Mouse (Mus musculus) MEL-GATA-1-ER (cell line): ENCODE measurements around the gene Nkd1.

ENCODE experiments used
- DNase-seq: peaks from one replicate; pipeline ENCODE4 v3.0.0-alpha.2; 2012; ENCODE audit warnings: low read depth; ENCODE audit errors: extremely low read depth

Gene Nkd1

DNA sequence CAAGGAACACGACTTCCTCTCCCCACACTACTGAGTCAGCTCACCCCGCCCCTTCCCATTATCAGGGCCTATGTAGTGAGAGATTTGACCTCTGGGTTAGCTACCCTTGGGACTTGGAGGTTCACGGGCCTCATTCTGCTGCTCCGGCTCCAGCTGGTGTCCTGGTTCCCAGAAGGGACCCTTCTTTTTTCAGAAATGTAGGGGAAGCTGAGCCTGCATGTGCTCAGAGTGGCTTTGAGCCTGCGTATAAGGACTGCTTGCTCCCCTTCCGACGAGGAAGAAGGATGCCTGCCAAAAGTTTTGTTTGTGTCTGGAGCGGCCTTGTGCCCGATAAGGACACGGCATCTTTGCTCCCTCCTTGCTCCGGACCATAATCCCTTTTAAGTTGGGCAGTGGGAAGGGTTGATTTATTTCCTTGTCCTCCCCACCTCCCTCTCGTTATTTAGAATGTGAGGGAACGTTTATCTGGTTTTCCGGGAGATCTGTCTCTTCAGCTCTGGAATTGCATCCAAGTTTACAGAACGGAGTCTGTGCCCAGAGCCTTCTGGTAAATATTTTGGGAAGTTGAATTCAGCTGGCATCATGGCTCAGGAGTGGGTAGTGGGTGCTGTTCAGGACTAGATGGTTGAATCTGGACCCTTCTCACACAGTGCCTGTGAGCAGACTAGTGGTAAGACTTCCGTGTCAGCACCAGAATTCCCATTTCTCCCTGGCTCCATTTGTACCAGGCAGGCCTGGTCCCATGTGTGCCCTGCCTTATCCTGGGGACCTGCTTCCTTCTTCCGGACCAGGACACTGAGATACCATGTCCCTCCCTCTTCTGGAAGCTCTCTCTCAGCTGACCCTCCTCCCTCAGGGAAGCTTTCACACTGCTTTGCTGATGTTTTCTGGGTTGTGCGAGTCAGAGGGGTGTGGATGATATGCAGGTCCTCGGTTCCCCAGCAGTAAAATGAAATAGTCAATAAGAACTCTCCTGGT lies 17.1 kb downstream of the Nkd1 start:
- DNase-seq = no peak

DNA sequence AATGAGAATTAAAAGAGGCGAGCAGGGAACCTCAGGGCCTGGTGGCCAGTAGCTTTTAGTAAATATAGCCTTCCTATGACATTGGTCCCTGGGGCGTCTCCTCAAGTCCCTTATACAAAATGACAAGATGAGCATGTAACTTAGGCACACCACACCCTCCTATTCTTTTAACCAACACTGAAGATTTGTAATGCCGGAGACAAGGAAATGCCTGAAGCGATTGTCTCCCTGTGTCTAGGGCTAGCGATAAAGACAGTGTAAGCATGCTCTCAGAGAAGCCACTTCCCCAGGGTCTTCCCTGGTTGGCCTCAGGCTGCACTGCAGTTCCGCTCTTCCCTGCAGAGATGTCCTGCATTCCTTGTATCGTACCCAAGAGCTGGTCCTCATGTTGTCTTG lies 17.8 kb downstream of the Nkd1 start:
- no peak for DNase-seq

GRCm38 (mm10) chr8:88539963-88540362 lies 18.8 kb downstream of the Nkd1 start:
- DNase-seq = no peak

GRCm38 (mm10) chr8:88542596-88543213 lies 21.6 kb downstream of the Nkd1 start:
- no peak for DNase-seq

DNA sequence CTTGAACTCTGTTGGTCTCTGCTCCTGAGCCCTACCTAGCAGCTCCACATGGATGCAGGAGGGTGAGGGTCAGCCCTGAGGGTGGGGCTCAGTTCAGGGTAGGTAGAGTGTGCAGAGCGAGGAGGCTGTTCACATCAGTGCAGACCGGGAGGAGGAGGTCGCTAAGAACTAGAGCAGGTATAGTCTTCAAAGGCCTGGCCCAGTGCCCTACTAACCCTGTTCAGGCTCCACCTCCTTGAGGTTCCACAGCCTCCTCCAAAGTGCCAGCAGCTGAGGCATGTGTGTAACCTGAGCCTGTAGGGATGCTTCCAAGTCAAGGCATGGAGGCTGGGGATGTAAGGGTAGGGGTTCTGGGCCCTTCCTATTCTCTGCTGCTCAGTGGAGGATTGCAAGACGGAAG lies 23.5 kb downstream of the Nkd1 start:
- DNase-seq = no peak

DNA sequence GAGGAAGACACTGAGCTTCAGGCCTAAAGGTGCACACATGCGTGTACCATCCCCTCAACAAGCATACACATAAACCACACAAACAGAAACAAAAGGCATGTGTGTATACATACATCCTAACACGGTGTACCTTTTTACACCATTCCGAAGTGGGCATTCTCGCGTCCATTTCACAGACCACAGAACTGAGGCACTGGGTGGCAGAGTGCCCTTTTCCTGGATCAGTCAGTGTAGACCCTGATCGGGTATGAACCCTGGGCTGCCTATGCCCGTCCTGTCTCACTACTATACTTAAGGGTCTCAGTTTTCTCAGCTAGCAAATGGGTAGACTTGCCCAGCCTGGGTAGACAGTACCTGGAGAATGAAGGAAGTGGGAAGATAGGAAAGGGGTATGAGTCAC lies 24.3 kb downstream of the Nkd1 start:
- DNase-seq = no peak

DNA sequence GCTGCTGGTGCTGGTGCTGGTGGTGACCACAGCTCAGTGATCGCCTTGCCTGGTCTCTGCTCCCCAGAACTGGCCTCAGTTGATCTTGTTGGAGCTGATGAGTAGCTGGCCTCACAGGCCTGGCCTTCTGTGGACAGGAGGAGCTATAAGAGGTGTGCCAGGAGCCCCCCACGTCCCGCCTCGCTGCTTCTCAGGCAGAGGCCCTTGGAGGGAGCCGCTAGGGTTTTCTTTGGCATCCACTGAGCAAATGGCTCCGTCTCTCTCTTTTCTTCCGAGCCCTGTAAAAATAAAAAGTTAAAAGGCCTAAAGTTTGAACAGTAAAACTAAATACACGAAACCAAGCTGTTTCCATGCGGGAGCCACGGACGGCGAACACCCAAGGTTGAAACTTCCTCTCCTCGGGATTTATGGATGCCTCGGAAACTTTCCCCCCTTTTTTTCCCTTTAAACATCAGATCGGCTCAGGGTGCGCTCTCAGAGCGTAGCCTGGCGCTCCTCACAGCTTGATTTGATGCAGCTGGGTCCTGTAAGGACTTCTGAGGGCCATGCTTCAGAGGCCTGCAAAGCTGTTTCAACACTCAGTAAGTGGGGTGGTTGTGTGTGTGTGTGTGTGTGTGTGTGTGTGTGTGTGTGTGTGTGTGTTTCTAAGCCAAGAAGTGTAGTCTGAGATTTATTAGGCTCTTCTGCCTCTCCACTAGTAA lies 25.0 kb downstream of the Nkd1 start:
- DNase-seq = no peak

DNA sequence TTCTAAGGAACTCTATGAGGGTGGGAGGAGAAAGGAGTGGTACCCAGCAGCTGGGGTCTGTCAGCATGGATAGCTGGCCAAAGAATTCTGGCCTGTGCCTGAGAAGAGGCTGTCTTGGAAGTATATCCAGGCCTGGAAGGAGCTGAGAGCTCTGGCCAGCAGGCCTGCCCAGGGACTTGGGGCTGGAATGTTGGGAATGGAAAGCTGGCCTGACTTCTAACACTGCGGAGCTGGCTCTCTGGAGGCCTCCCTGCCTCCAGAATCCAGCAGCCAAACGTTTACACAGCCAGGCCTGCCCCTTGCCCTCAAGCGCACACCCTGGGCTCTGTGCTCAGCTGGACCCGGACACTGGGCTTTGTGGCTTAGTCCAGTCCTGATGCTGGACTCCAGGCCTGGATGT lies 34.5 kb downstream of the Nkd1 start:
- no peak for DNase-seq

DNA sequence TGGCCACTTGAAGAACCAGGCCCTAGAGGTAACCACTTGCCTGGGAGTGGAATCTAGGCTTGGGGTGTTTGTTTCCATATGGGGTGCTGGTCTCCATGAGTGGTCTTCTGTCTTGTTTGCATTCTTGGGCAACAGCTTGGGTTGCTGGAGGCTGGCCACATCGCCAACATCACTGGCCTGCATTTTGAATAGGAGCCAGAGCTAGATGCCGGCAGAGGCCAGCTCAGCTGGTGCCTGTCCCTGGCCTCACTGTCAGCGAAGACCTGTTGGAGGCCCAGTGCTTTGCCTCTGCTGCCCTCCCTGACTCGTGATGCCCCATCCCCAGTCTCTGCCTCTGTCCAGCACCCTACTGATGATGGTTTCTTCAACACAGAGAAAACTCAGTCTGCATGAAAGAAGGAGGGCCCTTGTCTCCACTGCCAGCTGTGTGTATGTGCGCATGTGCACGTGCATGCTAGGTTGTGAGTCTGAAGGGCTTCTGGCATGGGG lies 38.9 kb downstream of the Nkd1 start:
- no peak for DNase-seq

- no peak for DNase-seq
Observed at GRCm38 (mm10) chr8:88561402-88561801, 40.2 kb downstream of the Nkd1 start.

DNA sequence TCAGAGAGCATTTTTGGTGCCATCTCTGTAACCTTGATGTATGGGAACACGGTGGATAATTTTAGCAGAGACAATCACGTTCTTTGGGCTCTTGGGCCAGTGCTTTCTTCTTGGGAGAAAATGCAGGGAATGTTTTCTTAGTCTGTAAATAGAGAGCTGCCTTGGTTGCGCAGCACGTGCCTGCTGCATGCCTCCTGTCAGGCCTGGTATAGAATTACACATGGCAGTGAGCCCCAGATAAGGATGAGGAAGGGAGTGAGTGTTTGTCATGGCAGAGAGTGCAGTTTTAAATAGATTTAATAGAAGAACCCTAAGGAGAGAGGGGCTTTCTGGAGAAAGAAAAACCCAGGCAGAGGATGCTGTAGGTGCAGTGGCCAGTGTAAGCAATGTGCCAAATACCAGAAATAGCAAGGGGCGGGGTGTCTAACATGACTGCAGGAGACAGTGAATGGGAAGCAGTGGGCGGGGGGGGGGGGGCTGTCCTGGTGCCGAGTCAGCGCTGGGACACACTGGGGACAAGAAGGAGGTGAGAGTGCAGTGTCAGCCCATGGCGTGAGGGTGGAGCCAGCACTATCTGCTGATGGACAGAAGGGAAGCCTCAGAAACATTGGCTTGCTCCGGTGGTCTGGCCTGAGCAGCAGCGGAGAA lies 43.2 kb downstream of the Nkd1 start:
- DNase-seq = no peak

- DNase-seq = no peak
Observed at GRCm38 (mm10) chr8:88566119-88566518, 45.0 kb downstream of the Nkd1 start.

DNA sequence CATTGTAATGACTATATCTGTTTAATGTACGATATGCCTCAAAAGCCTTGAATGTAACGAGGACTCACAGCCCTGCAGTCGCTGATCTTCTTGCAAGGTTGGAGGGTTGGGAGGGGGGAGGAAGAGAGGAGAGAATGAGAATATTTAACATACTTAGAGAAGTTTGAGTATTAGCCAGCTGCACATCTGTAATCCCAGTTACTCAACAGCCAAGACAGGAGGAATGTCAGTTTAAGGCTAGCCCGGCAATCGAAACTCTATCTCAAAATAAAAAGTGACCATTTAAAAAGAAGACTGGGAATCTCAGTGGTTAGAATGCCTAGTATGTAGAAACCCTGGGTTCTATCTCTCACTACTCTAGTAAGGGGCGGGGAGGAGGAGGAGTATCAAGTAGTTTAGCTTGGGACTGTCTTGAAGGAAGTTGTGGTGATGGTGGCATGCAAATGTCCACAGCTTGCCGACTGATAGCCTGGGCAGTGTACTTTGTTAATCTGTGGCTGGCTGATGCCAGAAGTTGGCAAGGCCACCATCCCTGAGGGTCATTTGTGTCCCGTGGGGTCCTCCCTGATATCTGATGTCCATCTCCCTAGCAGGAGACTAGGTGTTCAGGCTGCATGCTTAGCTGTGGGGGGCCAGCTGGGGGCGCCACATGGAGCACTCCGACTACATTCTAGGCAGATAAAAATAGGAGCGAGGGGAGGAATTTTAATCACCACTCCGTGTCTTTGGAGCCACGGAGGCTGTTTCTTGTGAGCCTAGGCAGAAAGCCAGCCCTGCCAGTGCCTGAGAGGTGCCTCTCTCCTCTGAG lies 46.4 kb downstream of the Nkd1 start:
- no peak for DNase-seq

GRCm38 (mm10) chr8:88568211-88568610 lies 47.1 kb downstream of the Nkd1 start:
- no peak for DNase-seq

- no peak for DNase-seq
Observed at GRCm38 (mm10) chr8:88569366-88569765, 48.2 kb downstream of the Nkd1 start.

DNA sequence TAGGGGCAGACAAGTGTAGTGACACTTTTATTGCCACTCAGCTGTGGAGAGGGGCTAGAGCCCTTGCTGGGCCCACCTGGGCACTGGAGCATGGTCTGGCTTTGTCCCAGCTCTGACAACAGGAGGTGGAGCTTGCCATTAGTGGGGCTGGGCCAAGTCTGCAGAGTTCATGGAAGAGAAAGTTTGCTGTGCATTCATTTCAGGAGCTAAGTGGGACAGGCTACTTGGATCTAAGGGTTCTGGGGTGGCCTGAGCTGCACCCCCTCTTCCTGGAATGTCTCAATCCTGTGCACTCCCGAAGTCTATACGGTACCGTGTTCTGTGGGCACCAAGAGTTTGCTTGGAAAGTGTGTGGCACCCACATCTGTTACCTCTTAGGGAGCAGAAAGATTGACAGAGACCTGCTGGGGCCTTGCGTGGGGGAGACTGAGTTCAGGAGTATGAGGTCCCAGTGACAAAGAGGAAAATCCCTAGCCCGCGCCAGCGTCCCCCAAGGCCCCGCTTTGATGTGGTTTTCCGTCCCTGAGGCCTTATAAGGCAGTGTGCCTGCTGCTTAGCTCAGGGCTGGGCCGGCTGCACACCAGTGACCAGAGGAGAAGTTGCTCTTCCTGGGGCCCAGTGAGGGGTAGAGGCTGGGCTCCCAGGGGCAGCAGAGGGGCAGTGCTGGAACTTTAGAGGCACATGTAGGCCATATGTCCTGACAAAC lies 49.3 kb downstream of the Nkd1 start:
- DNase-seq = no peak

DNA sequence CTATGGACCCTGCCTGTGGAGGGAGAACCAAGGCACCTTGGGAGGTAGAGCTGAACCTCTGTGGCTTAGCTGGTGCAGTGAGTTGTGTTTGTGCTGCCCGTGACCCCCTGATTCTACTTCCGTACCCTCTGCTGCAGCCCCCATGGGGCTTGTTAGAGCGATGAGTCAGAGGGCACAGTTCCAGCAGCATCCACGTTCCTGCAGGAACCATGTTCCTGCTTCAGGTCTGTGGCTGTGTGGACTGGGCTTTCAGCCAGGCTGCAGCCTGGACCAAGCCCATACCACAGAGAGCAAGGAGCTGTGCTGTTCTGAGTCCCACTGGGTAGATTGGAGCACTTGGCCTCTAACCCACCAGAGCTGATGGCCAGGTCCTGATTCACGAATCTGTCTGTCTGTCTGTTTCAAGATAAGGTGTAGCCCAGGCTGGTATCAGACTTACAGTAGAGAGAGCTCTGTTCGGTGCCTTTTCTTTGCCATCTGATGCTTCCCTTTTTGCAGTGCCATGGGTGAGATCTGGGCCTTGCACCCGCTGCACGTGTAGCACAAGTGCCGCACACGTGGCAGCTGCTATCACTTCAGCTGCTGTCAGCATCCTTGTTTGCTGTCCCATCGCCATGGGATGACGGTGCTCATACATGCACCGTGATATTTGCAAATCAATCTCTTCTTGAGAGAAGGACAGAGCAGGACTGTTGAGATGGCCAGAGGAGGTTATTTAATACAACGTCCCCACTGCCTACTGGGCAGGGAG lies 50.5 kb downstream of the Nkd1 start:
- DNase-seq = no peak

DNA sequence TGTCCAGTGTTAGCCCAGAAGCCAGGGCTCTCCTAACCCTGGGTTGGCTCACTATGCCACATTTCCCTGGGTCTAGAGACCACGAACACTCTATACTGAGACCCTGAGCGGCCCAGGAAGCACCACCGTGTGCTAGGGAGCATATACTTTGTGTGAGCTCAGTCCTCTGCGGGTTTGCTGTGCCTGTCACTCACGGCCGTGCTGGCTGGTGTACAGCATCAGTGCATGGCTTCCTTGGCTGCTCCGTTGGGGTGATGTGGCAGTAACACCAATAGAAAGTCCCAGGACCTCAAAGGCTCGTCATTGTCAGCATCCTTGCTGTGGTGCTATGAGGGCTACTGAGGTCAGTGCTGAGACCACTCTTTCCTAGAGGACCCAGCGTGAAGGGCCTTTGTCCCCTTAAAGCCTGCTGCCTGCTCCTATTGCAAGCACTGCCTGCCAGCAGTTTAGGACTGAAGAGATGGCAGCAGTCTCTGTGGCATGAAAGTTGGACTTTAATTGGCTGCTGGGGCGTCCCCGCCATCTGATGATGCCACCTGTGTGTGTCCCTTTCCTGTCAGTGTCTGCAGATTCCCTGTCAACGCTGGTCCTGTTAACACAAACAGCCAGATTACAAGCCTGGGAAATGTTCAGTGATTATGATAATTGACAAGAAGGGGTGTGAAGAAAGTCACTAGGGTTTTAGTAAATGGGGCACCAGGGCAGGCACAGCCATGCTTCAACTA lies 51.2 kb downstream of the Nkd1 start:
- DNase-seq = no peak
